Comparison of ENCODE assay signal across 8 mouse cellular contexts in the genomic region with DNA sequence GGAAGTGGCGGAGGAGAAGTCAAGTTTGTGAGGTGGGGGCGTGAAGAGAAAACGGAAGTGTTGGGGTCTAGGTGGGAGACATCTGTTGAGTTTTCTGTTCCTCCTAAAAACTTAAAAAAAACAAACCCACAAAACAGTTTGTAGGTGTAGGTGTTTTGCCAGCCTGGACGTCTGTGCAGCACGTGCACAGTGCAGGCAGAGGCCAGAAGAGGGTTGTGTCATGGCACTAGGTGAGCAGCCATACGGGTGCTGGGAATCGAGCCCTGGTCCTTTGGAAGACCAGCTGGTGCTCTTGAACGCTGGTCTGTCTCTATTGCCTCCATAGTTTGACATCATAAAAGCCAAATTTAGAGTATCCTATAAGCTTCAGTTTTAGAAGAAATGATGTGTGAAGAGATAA. TPM values are rescaled to one million over a fixed set of nuclear protein-coding genes. Genes with fewer than 3 reads are reported as not detected.
A peak's percentile ranks its signal among the peaks of the same experiment; 100 is the strongest.
DNase-seq lines count a peak whose midpoint lies in the region; ATAC-seq lines count a peak whose summit lies in the region.

No protein-coding gene starts in this region.

- peak overlapping the region; percentile 89 for H3K4me3 ChIP-seq in limb, embryonic 11.5 days (ENCODE audit: low read depth, low read length)
- H3K4me3 ChIP-seq in neural tube, embryonic 14.5 days (ENCODE audit: low read depth, low read length) = peak overlapping the region; percentile 89

- H3K4me1 ChIP-seq in limb, embryonic 11.5 days (ENCODE audit: control insufficient read depth, insufficient read depth, low read length) = peaks cover 7% of the 10 kb centered on the region
- peaks cover 15% of the 10 kb centered on the region for H3K4me1 ChIP-seq in neural tube, embryonic 14.5 days (ENCODE audit: control insufficient read depth, insufficient read depth, low read length)

- no peak for DNase-seq in cerebellum, postnatal 4 days (ENCODE audit: low spot score in 2 of 2)
- DNase-seq in urinary bladder, postnatal 14 days (ENCODE audit: low spot score) = peak; percentile 6
- no peak for DNase-seq in urinary bladder, postnatal 4 days (ENCODE audit: low spot score in 2 of 2)
- DNase-seq in limb, embryonic 11.5 days (ENCODE audit: low spot score) = no peak
- no peak for DNase-seq in spleen, adult 18-20 months
- no peak for DNase-seq in left cerebral cortex, adult 8-10 months (ENCODE audit: low spot score in 2 of 2)

- H3K9ac ChIP-seq in limb, embryonic 11.5 days (ENCODE audit: low read length) = peak overlapping the region; percentile 78
- H3K9ac ChIP-seq in neural tube, embryonic 14.5 days (replicated peaks; ENCODE audit: low read depth, low read length) = peak overlapping the region; percentile 86

- no peaks in the 10 kb centered on the region for H3K27me3 ChIP-seq in limb, embryonic 11.5 days (ENCODE audit: control insufficient read depth, insufficient read depth, low read length)
- H3K27me3 ChIP-seq in neural tube, embryonic 14.5 days (ENCODE audit: control insufficient read depth, insufficient read depth, low read length) = no peaks in the 10 kb centered on the region

- no peaks in the 10 kb centered on the region for H3K9me3 ChIP-seq in limb, embryonic 11.5 days (ENCODE audit: control insufficient read depth, low read length)
- H3K9me3 ChIP-seq in neural tube, embryonic 14.5 days (ENCODE audit: control insufficient read depth, low read length) = no peaks in the 10 kb centered on the region

- ATAC-seq in cerebellum, adult (ENCODE audit: insufficient number of reproducible peaks, low FRiP score, low TSS enrichment) = peak; percentile 11; the same call in 1 of the 2 replicates
- ATAC-seq in limb, embryonic 11.5 days (ENCODE audit: insufficient number of reproducible peaks, low FRiP score, low TSS enrichment, low read depth) = no peak; the same call in 1 of the 2 replicates
- no peak for ATAC-seq in neural tube, embryonic 14.5 days (ENCODE audit: low read depth)

- peaks cover 8% of the 10 kb centered on the region; the same call in 1 of the 2 replicates for H3K36me3 ChIP-seq in limb, embryonic 11.5 days (ENCODE audit: control insufficient read depth, insufficient read depth, low read length)
- peaks cover 17% of the 10 kb centered on the region; the same call in 1 of the 2 replicates for H3K36me3 ChIP-seq in neural tube, embryonic 14.5 days (ENCODE audit: control insufficient read depth, insufficient read depth, low read length)

- H3K27ac ChIP-seq in limb, embryonic 11.5 days (replicated peaks; ENCODE audit: low read depth, low read length) = peak overlapping the region; percentile 87
- peak overlapping the region; percentile 96 for H3K27ac ChIP-seq in neural tube, embryonic 14.5 days (ENCODE audit: low read depth, low read length)

- WGBS in limb, embryonic 11.5 days = 16% methylated on average over 8 of the region's 8 CpGs
- WGBS in neural tube, embryonic 14.5 days = 18% methylated on average over 8 of the region's 8 CpGs

- H3K4me2 ChIP-seq in limb, embryonic 11.5 days (ENCODE audit: low read depth, severe bottlenecking) = peak overlapping the region; percentile 62
- peak overlapping the region; percentile 63 for H3K4me2 ChIP-seq in neural tube, embryonic 14.5 days (ENCODE audit: low read depth, low read length)

RNA-seq across cellular contexts. Expression of a gene that starts 0.6 kb away (rescaled TPM):
- polyA plus RNA-seq in limb, embryonic 11.5 days (2014; fragmentation: Nextera tagmentation; extraction: Ambion mirVana) = 51.6 and 54.7 TPM in 2 replicates
- 33.9 and 37.1 TPM in 2 replicates for polyA plus RNA-seq in neural tube, embryonic 14.5 days (2014; fragmentation: Nextera tagmentation; extraction: Ambion mirVana)
- total RNA-seq in left cerebral cortex, adult 8-10 months (2022) = 10 to 100 TPM; 19.4 to 25.3 (median 24.4) TPM

RNA-seq across cellular contexts. Expression of a gene that starts 46.8 kb away (rescaled TPM):
- polyA plus RNA-seq in limb, embryonic 11.5 days (2014; fragmentation: Nextera tagmentation; extraction: Ambion mirVana) = 77.5 and 83.3 TPM in 2 replicates
- 92.6 and 115 TPM in 2 replicates for polyA plus RNA-seq in neural tube, embryonic 14.5 days (2014; fragmentation: Nextera tagmentation; extraction: Ambion mirVana)
- 100 to 1,000 TPM; 355 to 437 (median 395) TPM for total RNA-seq in left cerebral cortex, adult 8-10 months (2022)

RNA-seq across cellular contexts. Expression of a gene that starts 59.5 kb away (rescaled TPM):
- polyA plus RNA-seq in limb, embryonic 11.5 days (2014; fragmentation: Nextera tagmentation; extraction: Ambion mirVana) = 5.1 and 5.5 TPM in 2 replicates
- 7.6 and 9.4 TPM in 2 replicates for polyA plus RNA-seq in neural tube, embryonic 14.5 days (2014; fragmentation: Nextera tagmentation; extraction: Ambion mirVana)
- total RNA-seq in left cerebral cortex, adult 8-10 months (2022) = 10 to 100 TPM; 31.4 to 36.4 (median 33.8) TPM
